Mouse (Mus musculus): Measurements from ENCODE around the gene Fcho1.
"Not testable (repeated sequence)": the region's sequence is repeated elsewhere in the genome, so short reads cannot be mapped to it uniquely, and the experiment has no call there.

Gene Fcho1

GRCm38 (mm10) chr8:71725122-71725924 is at the start of gene Fcho1:
Gene Fcho1, minus strand, starts transcription at chr8:71725716.
- peak; percentile 87 for DNase-seq (ENCODE audit: low read depth, low spot score)

- DNase-seq (ENCODE audit: low read depth, low spot score): no peak
Measured at GRCm38 (mm10) chr8:71771336-71771735, 45.8 kb upstream of the Fcho1 start.

GRCm38 (mm10) chr8:71758816-71759215 is 33.3 kb upstream of the Fcho1 start:
- DNase-seq (ENCODE audit: low read depth, low spot score): no peak

- not testable (repeated sequence) for DNase-seq (ENCODE audit: low read depth, low spot score)
Measured at GRCm38 (mm10) chr8:71752881-71753552, 27.5 kb upstream of the Fcho1 start.

GRCm38 (mm10) chr8:71752263-71752662 is 26.7 kb upstream of the Fcho1 start:
- not testable (repeated sequence) for DNase-seq (ENCODE audit: low read depth, low spot score)

GRCm38 (mm10) chr8:71751337-71751886 is 25.9 kb upstream of the Fcho1 start:
- DNase-seq (ENCODE audit: low read depth, low spot score): not testable (repeated sequence)

DNA sequence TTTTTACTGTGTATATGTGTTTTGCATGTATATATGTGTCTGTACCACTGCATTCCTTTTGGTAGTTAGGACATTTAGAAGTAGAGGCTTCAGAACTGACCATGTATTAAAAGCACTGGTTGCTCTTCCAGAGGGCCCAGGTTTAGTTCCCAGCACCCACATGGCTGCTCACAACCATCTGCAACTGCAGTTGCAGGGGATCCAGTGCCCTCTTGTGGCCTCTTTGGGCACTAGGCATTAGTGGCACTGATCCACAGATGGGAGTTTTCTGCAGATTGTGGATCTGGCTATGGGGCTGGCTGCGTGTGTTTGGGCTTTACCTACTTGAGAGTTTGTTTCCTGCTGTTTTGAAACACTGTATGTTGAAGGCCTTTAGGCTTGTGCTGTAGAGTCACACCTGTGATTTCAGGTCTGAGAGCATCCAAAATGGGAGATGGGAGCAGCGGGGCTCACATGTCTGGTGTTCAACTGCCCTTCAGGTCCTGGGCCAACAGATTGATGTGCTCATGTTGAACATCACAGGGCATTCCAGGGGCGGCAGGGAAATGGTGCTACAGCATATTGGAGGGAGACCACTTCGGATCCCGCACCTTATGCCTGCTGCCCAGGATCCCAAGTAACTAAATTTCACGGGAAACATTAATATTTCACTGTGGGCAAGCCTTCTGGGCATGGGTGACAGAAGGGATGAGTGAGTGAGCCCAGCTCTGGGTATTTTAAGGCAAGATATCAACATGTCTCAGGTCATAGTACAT is 24.0 kb upstream of the Fcho1 start:
- not testable (repeated sequence) for DNase-seq (ENCODE audit: low read depth, low spot score)

DNA sequence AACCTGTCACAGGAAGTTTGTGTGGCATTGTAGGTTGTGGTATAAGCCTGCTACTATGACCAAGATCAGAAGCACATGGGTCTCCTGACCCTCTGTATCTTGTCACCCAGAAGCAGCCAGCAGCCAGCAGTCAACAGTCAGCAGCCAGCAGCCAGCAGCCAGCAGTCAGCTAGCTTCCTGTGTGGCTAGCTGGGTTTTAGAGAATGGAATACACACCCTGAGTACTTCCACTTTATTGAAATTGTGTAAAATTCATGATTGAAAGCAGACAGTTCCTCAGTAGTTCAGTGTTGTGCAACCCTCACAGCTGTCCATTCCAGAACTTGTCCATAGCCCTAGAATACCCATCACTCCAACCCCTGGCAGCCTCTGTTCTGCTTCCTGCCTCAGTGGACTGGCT is 21.6 kb upstream of the Fcho1 start:
- not testable (repeated sequence) for DNase-seq (ENCODE audit: low read depth, low spot score)

GRCm38 (mm10) chr8:71745322-71745721 is 19.8 kb upstream of the Fcho1 start:
- no peak for DNase-seq (ENCODE audit: low read depth, low spot score)

DNA sequence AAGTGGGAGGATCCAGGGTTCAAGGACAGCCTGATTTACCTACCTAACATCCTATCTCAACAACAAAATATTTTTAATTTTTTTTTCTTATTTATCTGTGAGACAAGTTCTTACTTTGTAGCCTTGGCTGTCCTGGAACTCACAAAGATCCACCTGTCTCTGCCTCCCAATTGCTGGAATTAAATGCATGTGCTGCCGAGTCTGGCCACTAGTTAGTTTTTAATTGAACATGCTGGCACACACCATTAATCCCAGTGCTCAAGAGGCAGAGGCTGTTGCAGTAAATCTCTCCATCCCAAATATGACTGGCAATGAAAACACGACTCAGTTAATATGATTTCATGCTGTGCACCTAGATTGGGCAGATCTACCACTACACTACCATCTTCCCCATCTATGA is 17.3 kb upstream of the Fcho1 start:
- no peak for DNase-seq (ENCODE audit: low read depth, low spot score)

- no peak for DNase-seq (ENCODE audit: low read depth, low spot score)
Measured at GRCm38 (mm10) chr8:71741687-71742114, 16.2 kb upstream of the Fcho1 start.

DNA sequence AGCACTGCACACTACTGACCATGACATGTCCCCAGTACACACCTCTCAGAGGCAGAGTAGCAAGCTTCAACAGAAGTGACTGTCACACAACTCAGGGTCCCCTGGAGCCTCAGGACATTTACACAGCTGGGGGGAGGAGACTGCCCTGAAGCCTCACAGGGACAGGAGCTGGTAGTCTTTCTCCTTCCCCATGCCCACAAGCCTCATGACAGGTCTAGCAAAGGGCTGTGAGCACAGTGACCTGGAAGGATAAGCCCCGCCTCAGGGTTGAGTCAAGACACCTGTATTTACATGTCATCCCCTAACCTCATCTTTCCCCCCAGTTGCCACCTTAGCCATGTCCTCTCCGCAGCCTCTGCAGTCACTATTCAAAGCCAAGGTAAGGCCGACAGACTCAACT is 15.7 kb upstream of the Fcho1 start:
- no peak for DNase-seq (ENCODE audit: low read depth, low spot score)

DNA sequence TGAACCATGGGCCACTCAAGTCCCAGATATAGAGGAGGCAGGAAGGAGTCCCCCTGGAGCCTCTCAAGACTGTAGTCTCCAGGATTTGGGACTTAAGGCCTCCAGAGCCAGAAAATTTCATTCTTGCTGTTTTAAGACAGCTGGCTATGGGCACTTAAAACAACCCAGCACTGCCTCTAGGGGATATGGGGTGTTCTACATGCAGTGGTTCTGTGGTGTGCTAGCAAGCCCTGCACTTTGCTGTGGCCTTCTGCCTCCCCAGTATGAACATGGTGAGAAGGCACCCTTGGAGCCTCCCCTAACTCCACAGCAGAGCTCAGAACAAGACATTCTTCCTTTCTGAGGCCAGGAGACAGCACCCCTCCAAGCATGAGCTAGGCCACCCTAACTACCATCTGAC is 12.8 kb upstream of the Fcho1 start:
- not testable (repeated sequence) for DNase-seq (ENCODE audit: low read depth, low spot score)

DNA sequence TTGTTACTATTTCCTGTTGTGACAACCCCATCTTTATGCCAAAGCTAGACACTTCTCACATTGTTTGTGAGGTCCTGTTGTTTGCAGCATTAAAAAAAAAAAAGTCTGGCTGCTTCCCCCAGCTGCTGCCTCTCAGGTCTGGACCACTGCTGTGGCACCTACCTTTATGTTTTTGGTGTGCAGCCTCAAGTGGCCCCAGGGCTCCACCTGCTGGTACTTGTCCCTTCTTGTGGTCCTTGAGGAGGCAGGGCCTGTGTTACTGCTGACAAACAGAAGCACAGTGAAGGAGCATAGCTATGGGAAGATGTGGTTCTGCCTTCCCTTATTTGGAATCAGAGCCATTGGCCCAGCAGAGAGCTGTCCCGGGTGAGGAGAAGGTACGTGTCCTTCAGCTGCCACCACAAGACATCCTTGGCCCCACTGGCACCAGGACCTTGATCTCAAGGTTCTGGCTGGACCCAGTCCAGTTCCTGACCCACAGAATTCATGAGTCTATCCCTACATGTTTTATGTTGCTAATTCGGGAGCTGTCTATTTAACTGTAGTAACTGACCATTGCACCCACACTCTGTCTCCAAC is 6.2 kb upstream of the Fcho1 start:
- no peak for DNase-seq (ENCODE audit: low read depth, low spot score)

DNA sequence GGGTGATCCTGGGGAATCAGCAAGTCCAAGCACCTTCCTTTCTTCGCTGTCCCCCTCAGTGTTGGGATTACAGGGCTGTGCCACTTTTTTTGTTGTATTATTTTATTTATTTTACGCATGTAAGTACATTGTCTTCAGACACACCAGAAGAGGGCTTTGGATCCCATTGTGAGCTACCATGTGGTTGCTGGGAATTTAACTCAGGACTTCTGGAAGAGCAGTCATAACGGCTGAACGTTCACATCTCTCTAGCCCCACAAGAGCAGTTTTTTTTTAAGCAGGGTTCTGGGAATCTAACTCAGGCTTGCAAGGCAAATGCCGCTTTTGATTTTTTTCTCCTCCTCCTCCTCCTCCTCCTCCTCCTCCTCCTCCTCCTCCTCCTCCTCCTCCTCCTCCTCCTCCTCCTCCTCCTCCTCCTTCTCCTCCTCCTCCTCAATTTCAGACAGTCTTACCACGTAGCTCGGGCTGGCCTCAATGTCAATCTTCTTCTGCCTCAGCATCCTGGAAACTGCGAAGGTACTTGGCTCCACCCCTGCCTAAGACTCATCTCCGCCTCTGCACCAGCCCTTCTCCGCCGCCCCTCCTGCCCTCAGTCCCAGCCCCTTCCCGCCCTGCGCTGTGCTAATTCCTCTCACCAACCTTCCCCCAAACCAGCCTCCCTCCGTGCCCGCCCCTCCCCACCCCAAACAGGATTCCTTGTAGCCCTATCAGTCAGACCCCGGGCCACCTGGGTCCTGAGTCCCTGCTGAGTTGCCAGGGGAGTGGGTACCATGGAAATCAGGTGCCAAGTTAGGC is 3.5 kb upstream of the Fcho1 start:
- DNase-seq (ENCODE audit: low read depth, low spot score): no peak

- no peak for DNase-seq (ENCODE audit: low read depth, low spot score)
Measured at GRCm38 (mm10) chr8:71728240-71728785, 2.8 kb upstream of the Fcho1 start.

GRCm38 (mm10) chr8:71724389-71724788 is 1.1 kb downstream of the Fcho1 start:
- DNase-seq (ENCODE audit: low read depth, low spot score): no peak

GRCm38 (mm10) chr8:71723047-71723551 is 2.4 kb downstream of the Fcho1 start:
- no peak for DNase-seq (ENCODE audit: low read depth, low spot score)

- DNase-seq (ENCODE audit: low read depth, low spot score): peak; percentile 82
Measured at GRCm38 (mm10) chr8:71719928-71720457, 5.5 kb downstream of the Fcho1 start.

- DNase-seq (ENCODE audit: low read depth, low spot score): no peak
Measured at GRCm38 (mm10) chr8:71719218-71719617, 6.3 kb downstream of the Fcho1 start.

Data from telencephalon, adult 2 months (tissue).